Mouse (Mus musculus) stomach, embryonic 15.5 days (tissue): Measurements from ENCODE around the gene Slc27a3. TPM values are rescaled to one million over a fixed set of nuclear protein-coding genes. Genes with fewer than 3 reads are reported as not detected.

Source experiments
- ATAC-seq: fragments of 200-750 bp; cut with Nextera tagmentation; 2 replicates; pipeline ENCODE4 v1.8.0; 2017; ENCODE audit warnings: low read depth, moderate number of reproducible peaks, moderate TSS enrichment; ENCODE audit not compliant: insufficient read depth, low FRiP score
- H3K27ac ChIP-seq: fragments of 300-500 bp; sonication (generic); 2 replicates; pipeline ENCODE4 v1.5.1; 2015; ENCODE audit warnings: mild to moderate bottlenecking, inconsistent platforms
- H3K27me3 ChIP-seq: fragments of 300-500 bp; sonication (generic); replicated peaks from 2 replicates; pipeline ENCODE4 v1.6.1; 2015; ENCODE audit warnings: inconsistent platforms
- H3K36me3 ChIP-seq: fragments of 300-500 bp; sonication (generic); 2 replicates; pipeline ENCODE4 v1.6.1; 2015; ENCODE audit warnings: inconsistent platforms
- H3K4me1 ChIP-seq: fragments of 300-500 bp; sonication (generic); 2 replicates; pipeline ENCODE4 v1.6.1; 2015; ENCODE audit warnings: inconsistent platforms
- H3K4me2 ChIP-seq: fragments of 300-500 bp; sonication (generic); 2 replicates; pipeline ENCODE4 v1.6.1; 2015; ENCODE audit warnings: mild to moderate bottlenecking, inconsistent platforms
- H3K4me3 ChIP-seq: fragments of 300-500 bp; sonication (generic); replicated peaks from 2 replicates; pipeline ENCODE4 v1.5.1; 2015; ENCODE audit warnings: inconsistent platforms
- H3K9ac ChIP-seq: fragments of 300-500 bp; sonication (generic); 2 replicates; pipeline ENCODE4 v1.6.1; 2015; ENCODE audit warnings: inconsistent platforms
- H3K9me3 ChIP-seq: fragments of 300-500 bp; sonication (generic); 2 replicates; pipeline ENCODE4 v1.6.1; 2016; ENCODE audit warnings: inconsistent platforms
- WGBS: fragments of 180-500 bp; shearing (Covaris S2); methylation state at CpG from one replicate; pipeline ENCODE4 v1.1.7; 2015; 5-methylcytosine and 5-hydroxymethylcytosine counted together
- polyA plus RNA-seq: library from polyadenylated mRNA; unstranded; fragments of >200 nt; fragmentation: Nextera tagmentation; extraction: Ambion mirVana; gene quantifications from 2 replicates; pipeline ENCODE4 v1.2.1, GENCODE M21; 2015

Gene Slc27a3
- polyA plus RNA-seq, 1 experiment from 2014 or later = 14.5 TPM

- Histone ChIP-seq H3K27ac (peak overlapping the region; percentile 83), H3K27me3 (no peaks in the 10 kb centered on the region), H3K4me2 (peak overlapping the region; percentile 98), H3K9ac (peak overlapping the region; percentile 58), H3K36me3 (peaks cover 20% of the 10 kb centered on the region), H3K4me1 (peaks cover 36% of the 10 kb centered on the region), H3K9me3 (no peaks in the 10 kb centered on the region), H3K4me3 (peak overlapping the region; percentile 67)
- peak; percentile 63 for ATAC-seq
- WGBS = 3% methylated on average over 53 of the region's 53 CpGs
Observed at GRCm38 (mm10) chr3:90388726-90389510, 820 bp downstream of the Slc27a3 start.

GRCm38 (mm10) chr3:90388192-90388591, 1.5 kb downstream of the Slc27a3 start:
- no peaks in the 10 kb centered on the region for H3K9me3 ChIP-seq
- H3K4me1 ChIP-seq = peaks cover 36% of the 10 kb centered on the region
- 83% methylated on average over 4 of the region's 4 CpGs for WGBS
- peaks cover 13% of the 10 kb centered on the region for H3K36me3 ChIP-seq
- H3K9ac ChIP-seq = 0 out of 2 replicates have a peak overlapping the region, but pooled peaks have one; percentile 58
- peak overlapping the region; percentile 67; the same call in 1 of the 2 replicates for H3K4me3 ChIP-seq
- peak overlapping the region; percentile 98 for H3K4me2 ChIP-seq
- no peaks in the 10 kb centered on the region for H3K27me3 ChIP-seq
- no peak overlapping the region for H3K27ac ChIP-seq
- ATAC-seq = no peak

DNA sequence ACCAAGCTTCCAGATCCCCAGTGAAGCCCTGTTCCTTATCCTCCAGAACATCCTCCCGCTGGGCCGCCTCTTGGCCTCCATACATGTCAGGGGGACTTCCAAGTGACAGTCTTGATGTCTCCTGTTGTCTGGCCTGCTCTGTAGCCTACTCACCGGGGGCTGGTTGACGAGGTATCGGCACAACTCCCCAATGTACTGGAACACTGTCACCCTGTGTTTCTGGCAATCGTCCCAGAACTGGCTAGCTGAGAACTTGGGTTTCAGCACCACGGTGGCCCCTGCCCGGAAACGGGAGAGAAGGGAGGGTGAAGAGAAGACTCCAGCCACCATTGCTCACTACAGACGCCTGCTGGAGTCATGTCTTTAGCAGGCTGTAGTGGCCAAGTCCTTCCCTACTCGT, 2.3 kb downstream of the Slc27a3 start:
- 57% methylated on average over 11 of the region's 11 CpGs for WGBS
- H3K9ac ChIP-seq = no peak overlapping the region
- H3K27me3 ChIP-seq = no peaks in the 10 kb centered on the region
- peaks cover 36% of the 10 kb centered on the region for H3K4me1 ChIP-seq
- ATAC-seq = no peak
- peak overlapping the region; percentile 98; the same call in 1 of the 2 replicates for H3K4me2 ChIP-seq
- H3K27ac ChIP-seq = no peak overlapping the region
- H3K36me3 ChIP-seq = peaks cover 6% of the 10 kb centered on the region
- H3K9me3 ChIP-seq = no peaks in the 10 kb centered on the region
- H3K4me3 ChIP-seq = no peak overlapping the region

- WGBS = 89% methylated on average over 10 of the region's 10 CpGs
- Histone ChIP-seq H3K4me2 (no peak overlapping the region), H3K9ac (no peak overlapping the region), H3K9me3 (no peaks in the 10 kb centered on the region), H3K36me3 (no peaks in the 10 kb centered on the region; the same call in none of the 2 replicates), H3K27ac (no peak overlapping the region), H3K4me3 (no peak overlapping the region), H3K4me1 (peaks cover 36% of the 10 kb centered on the region), H3K27me3 (no peaks in the 10 kb centered on the region)
- ATAC-seq = no peak
Observed at GRCm38 (mm10) chr3:90386817-90387216, 2.9 kb downstream of the Slc27a3 start.

GRCm38 (mm10) chr3:90384851-90385375, 4.8 kb downstream of the Slc27a3 start:
- H3K36me3 ChIP-seq = no peaks in the 10 kb centered on the region; the same call in 1 of the 2 replicates
- no peak overlapping the region for H3K4me3 ChIP-seq
- H3K9ac ChIP-seq = no peak overlapping the region
- peaks cover 29% of the 10 kb centered on the region for H3K4me1 ChIP-seq
- no peak overlapping the region for H3K4me2 ChIP-seq
- H3K9me3 ChIP-seq = no peaks in the 10 kb centered on the region
- H3K27me3 ChIP-seq = no peaks in the 10 kb centered on the region
- ATAC-seq = no peak
- no peak overlapping the region for H3K27ac ChIP-seq
- WGBS = 29% methylated on average over 7 of the region's 7 CpGs

DNA sequence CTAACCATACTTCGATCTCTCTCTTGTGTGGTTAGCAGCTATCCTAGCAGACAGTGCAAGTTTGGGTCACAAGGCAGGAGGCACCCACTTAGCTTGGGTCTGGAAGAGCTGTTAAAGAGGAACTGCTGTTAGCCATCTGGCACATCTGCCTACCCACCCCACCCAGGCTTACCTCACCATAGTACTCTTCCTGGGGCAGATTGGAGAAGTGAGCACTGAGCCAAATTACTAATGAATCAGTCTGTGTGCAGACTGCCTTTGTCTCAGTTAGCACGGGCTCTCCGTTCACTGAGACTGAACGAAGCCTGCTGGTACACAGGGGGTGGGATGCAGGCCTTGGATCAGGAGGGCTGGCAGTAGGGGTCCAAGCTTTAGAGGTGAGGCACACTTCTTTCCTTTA, 6.0 kb downstream of the Slc27a3 start:
- no peaks in the 10 kb centered on the region for H3K27me3 ChIP-seq
- no peak overlapping the region for H3K9ac ChIP-seq
- H3K4me3 ChIP-seq = no peak overlapping the region
- peaks cover 21% of the 10 kb centered on the region for H3K4me1 ChIP-seq
- ATAC-seq = no peak
- 88% methylated on average over 4 of the region's 4 CpGs for WGBS
- no peaks in the 10 kb centered on the region for H3K9me3 ChIP-seq
- H3K4me2 ChIP-seq = no peak overlapping the region
- no peak overlapping the region for H3K27ac ChIP-seq
- H3K36me3 ChIP-seq = no peaks in the 10 kb centered on the region; the same call in 1 of the 2 replicates

DNA sequence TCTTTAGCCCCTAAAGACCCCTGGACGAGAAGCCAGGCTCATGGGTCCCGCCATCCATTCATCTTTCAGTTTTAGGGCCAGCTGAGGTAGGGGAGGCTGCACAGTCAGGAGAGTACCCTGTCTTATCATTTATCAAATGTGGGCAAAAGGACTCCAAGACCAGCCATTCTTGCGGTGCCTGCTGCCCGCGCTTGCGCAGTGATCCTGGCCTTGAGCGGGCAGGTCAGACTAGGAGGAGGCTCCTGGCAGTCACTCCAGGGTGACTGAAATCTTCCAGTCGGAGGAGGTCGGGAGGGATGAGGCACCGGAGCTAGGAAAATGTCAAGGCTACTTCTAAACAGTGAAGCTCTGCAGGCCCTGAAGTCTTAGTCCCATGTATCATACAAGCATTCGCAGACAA, 8.0 kb downstream of the Slc27a3 start:
- H3K9me3 ChIP-seq = no peaks in the 10 kb centered on the region
- no peaks in the 10 kb centered on the region for H3K36me3 ChIP-seq
- no peak overlapping the region for H3K9ac ChIP-seq
- H3K4me3 ChIP-seq = no peak overlapping the region
- H3K27ac ChIP-seq = no peak overlapping the region
- no peaks in the 10 kb centered on the region for H3K27me3 ChIP-seq
- 53% methylated on average over 11 of the region's 11 CpGs for WGBS
- no peak for ATAC-seq
- H3K4me1 ChIP-seq = peaks cover 7% of the 10 kb centered on the region; the same call in 1 of the 2 replicates
- H3K4me2 ChIP-seq = no peak overlapping the region

- no peaks in the 10 kb centered on the region for H3K36me3 ChIP-seq
- no peak overlapping the region for H3K9ac ChIP-seq
- 79% methylated on average over 5 of the region's 5 CpGs for WGBS
- no peak overlapping the region for H3K4me3 ChIP-seq
- no peak for ATAC-seq
- no peaks in the 10 kb centered on the region for H3K4me1 ChIP-seq
- H3K27ac ChIP-seq = no peak overlapping the region
- no peaks in the 10 kb centered on the region for H3K27me3 ChIP-seq
- H3K9me3 ChIP-seq = no peaks in the 10 kb centered on the region
- H3K4me2 ChIP-seq = no peak overlapping the region
Observed at GRCm38 (mm10) chr3:90378496-90378895, 11.2 kb downstream of the Slc27a3 start.

- Histone ChIP-seq H3K4me1 (no peaks in the 10 kb centered on the region), H3K4me3 (no peak overlapping the region)
- no peak; the same call in 1 of the 2 replicates for ATAC-seq
Observed at GRCm38 (mm10) chr3:90376247-90376585, 13.5 kb downstream of the Slc27a3 start.

DNA sequence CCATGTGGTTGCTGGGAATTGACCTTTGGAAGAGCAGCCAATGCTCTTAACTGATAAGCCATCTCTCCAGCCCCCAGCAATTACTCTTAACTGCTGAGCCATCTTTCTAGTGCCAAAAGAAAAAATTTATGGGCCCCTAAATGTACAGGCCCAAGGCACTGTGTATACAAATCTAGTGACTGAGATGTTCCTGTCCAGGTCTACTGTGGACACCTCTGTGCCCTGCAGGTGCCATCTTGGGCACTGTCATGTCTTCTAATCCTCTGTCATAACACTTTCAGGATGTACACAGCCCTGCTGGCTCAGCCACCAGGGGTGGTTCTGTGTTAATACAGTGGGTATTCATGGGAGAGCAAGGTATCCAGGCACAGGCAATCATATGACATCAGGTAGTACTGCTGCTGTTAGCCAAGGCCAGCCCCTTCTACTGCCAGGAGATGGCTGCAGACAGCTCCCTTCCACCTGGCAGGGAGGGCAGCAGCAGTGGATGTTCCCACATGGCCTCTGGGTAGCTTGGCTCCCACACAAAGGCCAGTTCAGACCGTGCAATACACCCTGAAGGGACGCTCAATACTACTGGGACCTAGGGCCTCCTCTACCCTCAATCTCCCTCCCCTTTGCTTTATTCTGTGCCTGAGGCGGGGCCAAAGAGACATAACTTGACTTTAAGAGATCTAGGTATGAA, 14.0 kb downstream of the Slc27a3 start:
- Histone ChIP-seq H3K4me1 (no peaks in the 10 kb centered on the region), H3K4me3 (no peak overlapping the region), H3K27me3 (no peaks in the 10 kb centered on the region), H3K27ac (no peak overlapping the region), H3K9me3 (no peaks in the 10 kb centered on the region), H3K36me3 (no peaks in the 10 kb centered on the region), H3K4me2 (no peak overlapping the region), H3K9ac (no peak overlapping the region)
- ATAC-seq = no peak
- WGBS = 56% methylated on average over 3 of the region's 3 CpGs

More at GRCm38 (mm10) chr3:90376247-90376585, 13.5 kb downstream of the Slc27a3 start:
- Histone ChIP-seq H3K9ac (no peak overlapping the region), H3K27ac (no peak overlapping the region), H3K36me3 (no peaks in the 10 kb centered on the region), H3K9me3 (no peaks in the 10 kb centered on the region), H3K27me3 (no peaks in the 10 kb centered on the region), H3K4me2 (no peak overlapping the region)
- WGBS = 22% methylated on average over 1 of the region's 1 CpGs

- ATAC-seq = no peak
- H3K4me2 ChIP-seq = no peak overlapping the region
- no peaks in the 10 kb centered on the region for H3K4me1 ChIP-seq
- no peak overlapping the region for H3K4me3 ChIP-seq
- WGBS = 71% methylated on average over 4 of the region's 4 CpGs
- H3K9me3 ChIP-seq = no peaks in the 10 kb centered on the region
- no peak overlapping the region for H3K9ac ChIP-seq
- no peak overlapping the region for H3K27ac ChIP-seq
- no peaks in the 10 kb centered on the region for H3K27me3 ChIP-seq
- no peaks in the 10 kb centered on the region for H3K36me3 ChIP-seq
Observed at GRCm38 (mm10) chr3:90374368-90374767, 15.4 kb downstream of the Slc27a3 start.

DNA sequence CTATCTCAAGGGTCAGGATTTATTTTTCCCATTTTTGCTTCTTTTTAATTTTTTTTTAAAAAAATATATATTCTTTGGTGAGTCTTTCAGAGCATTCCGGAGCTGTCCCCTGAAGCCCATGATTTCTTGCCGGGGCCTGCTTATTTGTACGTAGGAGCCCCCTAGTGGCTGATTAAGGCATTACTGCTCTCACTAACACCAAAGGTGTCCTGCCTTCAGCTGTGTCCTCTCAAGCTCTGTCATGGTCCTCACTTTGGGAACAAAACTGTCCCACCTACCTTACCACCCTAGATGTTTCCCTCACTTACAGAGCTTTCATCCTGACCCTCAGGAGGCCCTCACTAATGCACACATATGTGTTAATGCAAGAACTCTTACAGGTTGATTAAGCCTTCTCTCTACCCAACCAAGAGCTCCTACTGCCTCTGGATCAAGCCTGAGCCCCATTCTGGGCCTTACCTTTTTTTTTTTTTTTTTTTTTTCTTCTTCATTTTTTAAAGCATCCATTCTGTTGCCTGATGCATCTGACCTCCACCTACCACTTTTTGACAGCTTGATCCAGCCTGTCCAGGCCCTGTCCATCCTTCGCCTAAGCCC, 16.2 kb downstream of the Slc27a3 start:
- peak; percentile 20; the same call in 1 of the 2 replicates for ATAC-seq
- Histone ChIP-seq H3K36me3 (no peaks in the 10 kb centered on the region), H3K27me3 (no peaks in the 10 kb centered on the region), H3K9me3 (no peaks in the 10 kb centered on the region), H3K4me1 (no peaks in the 10 kb centered on the region), H3K9ac (no peak overlapping the region), H3K4me2 (no peak overlapping the region), H3K4me3 (no peak overlapping the region), H3K27ac (no peak overlapping the region)
- 24% methylated on average over 4 of the region's 4 CpGs for WGBS
